Mouse (Mus musculus) kidney, postnatal 10 days (tissue): ENCODE results near the gene Brca2.

Experiments used
- DNase-seq: peaks from one replicate; pipeline ENCODE4 v3.0.0; 2021; ENCODE audit warnings: mixed read lengths

The Brca2 gene

DNA sequence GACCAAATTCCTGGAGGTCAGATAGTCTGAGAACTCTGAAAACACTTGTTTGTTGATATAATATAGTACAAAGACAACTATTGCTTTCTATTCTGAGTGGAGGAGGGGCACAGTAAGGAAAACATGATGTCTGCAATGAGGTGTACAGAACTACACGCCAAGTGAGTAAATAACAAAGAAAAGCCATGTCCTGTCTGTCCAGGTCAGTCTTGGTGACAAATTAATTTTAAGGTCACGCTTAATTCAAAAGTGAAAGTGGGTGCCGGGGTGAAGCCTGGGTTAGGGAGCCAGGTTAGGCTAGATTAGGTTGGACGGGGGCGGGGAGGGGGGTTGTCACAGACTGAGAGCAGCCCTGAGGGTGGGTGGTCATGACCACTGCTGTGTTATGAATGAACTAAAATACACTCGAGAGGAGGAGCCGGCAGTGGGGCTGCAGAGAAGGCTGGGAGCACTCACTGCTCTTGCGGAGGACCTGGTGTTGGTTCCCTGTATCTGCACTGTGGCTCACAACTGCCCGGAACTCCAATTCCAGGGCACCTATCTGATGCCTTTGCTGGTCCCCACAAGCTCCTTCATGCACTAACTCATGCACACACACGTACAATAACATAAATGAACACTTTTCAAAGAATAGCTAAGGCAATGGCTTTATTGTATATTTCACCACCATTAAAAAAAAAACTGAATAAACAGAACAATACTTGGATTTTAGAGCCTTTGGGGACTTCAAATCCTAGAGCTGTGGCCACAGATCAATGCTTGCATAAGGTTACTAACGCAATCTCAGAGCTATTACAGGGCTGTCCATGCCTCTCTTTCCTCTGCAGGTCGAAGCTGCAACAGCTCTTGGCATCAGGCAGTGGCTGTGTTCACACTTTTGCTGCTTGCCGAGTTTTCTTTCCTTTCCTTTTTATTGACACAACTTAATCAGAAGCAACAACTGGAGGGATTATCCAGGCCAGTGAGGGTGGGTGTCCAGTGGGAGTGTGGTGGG lies 77.2 kb downstream of the Brca2 start:
- no peak for DNase-seq

DNA sequence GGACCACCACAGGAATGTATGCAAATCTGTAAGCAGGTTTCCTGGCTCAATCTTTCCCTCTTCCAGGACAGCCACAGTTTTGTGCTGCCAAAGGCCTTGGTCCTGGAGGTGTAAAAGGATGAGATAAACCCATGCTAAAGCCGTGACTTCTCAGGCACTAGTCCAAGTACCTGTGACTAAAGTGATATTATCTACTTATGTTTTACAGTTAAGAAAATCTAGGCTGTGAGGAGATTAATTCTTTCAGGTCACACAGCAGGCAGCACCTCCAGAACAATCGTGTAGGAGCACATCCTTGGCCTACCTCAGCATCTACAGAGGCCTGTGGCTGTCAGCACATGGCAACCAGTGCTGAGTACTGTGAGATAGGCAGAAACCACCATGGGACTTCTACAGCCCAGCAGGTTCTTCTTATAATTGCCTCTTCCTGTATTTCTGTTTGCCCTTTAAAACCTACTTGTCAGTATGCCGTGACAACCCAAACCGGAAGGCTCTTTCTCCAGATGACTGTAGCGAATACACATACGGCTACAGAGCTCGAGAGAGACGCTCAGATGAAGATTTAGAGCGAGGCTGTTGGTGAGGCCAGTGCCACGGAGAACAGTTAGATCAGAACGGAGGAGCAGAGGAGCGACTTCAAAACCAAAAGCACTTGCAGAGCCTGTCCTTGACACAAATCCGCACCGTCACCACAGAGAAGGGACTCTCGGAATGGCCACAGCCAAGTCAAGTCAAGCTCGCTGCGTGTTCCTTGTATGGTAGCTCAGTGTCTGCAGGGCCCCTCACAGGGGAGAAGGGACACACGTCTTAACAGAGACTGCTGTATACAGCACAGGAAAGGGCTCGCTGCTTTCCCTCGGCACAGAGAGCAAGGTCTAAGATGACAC lies 78.4 kb downstream of the Brca2 start:
- DNase-seq = no peak

GRCm38 (mm10) chr5:150601441-150602230 lies 79.2 kb downstream of the Brca2 start:
- DNase-seq = no peak

DNA sequence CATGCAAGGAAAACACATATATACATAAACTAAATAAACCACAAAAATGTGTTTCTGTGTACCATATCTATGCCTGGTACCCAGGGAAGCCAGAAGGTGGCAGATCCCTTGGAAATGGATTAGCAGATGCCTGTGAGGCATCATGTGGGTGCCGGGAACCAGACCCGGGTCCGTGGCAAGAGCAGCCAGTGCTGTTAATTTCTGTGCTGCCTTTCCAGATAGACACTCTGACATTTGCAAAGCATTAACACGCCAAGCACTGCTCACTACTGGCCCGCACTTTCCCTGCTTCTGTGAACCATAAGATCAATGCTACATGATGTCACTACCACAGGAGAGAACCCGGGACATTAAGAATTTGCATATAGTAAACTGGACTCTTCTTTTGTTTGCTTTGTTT lies 83.7 kb downstream of the Brca2 start:
- DNase-seq = no peak

DNA sequence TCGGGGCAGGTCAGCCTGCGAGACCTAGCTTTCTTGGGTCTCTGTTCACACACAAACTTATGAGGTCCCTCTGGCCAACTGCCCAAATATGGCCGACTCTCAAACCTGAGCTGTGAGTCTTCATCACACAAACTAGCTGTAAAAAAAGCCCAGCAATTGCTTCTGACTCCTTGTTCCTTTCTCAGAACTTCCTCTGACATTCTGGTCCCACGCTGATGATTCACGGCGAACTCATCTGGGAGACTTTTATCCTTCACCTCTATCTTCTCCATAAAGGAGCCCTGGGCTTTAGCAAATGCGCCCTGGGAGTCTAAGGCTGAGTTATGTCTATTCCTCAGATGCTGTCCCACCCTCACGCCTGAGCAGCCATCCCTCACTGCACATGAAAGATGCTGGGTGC lies 85.2 kb downstream of the Brca2 start:
- DNase-seq = no peak

- no peak for DNase-seq
These were observed 88.7 kb downstream of the Brca2 start for GRCm38 (mm10) chr5:150611136-150611535.

DNA sequence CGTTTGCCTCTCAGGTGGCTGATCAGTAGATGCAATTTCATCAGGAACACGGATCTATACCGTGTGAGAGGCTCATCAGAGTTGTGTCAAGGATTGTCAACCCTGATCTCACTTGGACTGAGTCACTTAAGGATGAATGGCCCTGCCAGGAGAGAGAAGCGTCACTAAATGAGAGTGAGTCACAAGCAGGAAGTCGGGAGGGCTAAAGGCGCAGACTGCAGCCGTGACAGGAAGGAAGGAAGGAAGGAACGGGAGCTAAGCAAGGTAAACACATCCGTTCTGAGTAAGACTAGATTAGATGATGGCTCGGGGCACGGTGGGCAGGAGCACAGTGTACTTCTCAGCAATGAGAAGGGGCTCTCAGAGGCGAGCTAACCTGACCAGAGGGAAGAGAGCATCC lies 89.3 kb downstream of the Brca2 start:
- no peak for DNase-seq

DNA sequence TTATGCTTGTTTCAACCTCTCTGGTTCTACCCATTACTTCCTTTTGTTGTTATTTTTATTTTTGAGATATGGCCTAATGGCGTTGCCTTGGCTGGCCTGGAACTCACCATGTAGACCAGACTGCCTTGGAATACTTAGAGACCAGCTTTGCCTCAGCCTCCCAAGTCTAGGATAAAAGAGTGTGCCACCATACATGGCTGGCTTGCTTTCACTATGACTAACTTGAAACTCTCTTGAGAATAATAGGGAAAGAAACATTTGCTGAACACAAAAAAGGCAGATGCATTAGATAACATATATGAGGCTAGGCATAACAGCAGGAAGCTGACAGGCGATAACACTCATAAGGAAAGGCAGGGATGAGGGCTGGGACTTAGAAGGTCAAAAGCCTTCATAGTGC lies 91.6 kb downstream of the Brca2 start:
- DNase-seq = no peak

GRCm38 (mm10) chr5:150616216-150616615 lies 93.8 kb downstream of the Brca2 start:
- no peak for DNase-seq

DNA sequence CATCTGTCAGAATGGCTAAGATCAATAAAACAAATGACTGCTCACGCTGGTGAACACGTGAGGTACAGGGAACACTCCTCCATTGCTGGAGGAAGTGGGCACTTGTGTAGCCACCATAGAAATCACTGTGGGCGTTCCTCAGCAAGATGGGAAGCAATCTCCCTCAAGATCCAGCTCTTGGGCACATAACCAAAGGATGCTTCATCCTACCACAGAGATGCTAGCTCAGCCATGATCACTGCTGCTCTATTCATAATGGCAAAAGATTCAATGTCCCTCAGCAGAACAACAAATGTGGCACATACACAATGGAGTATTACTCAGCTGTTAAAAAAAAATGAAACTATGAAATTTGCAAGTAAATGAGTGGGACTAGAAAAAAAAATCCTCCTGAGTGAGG lies 94.3 kb downstream of the Brca2 start:
- no peak for DNase-seq

DNA sequence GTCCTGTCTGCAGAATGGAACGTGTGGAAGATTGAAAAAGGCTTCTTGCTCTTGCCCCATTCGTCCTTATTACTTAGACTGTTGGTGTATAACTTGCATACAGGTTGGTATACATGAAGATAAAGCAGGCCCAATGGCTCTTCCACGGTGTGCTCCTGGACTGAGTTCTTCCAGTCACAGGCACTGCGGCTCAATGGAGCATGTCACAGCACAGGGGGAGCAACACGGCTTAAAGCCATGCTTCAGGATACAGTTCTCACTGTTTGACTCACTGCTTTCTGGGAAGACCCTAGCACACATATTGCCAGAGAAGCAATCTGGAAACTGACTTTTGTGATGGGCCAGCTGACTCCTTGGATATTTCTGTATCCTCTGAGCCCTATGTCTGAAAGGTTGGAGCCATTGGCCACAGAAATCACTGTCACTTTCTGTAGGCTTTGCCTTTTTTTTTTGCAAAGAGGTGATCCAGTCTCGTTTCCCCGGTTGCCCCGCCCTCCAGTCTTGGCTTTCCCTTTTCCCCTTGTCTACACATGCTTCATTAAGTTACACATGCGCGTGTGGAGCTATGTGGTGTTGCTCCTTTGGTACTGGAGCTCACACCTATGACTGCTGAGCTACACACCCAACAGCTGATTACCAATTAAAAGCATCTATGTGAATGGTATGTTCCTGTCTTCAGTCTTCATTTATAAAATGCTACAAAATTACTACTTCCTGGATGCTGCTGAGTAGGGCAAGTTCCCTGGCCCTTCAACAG lies 96.3 kb downstream of the Brca2 start:
- DNase-seq = no peak
